Mouse (Mus musculus): ENCODE measurements around the gene Gpbp1.

DNA sequence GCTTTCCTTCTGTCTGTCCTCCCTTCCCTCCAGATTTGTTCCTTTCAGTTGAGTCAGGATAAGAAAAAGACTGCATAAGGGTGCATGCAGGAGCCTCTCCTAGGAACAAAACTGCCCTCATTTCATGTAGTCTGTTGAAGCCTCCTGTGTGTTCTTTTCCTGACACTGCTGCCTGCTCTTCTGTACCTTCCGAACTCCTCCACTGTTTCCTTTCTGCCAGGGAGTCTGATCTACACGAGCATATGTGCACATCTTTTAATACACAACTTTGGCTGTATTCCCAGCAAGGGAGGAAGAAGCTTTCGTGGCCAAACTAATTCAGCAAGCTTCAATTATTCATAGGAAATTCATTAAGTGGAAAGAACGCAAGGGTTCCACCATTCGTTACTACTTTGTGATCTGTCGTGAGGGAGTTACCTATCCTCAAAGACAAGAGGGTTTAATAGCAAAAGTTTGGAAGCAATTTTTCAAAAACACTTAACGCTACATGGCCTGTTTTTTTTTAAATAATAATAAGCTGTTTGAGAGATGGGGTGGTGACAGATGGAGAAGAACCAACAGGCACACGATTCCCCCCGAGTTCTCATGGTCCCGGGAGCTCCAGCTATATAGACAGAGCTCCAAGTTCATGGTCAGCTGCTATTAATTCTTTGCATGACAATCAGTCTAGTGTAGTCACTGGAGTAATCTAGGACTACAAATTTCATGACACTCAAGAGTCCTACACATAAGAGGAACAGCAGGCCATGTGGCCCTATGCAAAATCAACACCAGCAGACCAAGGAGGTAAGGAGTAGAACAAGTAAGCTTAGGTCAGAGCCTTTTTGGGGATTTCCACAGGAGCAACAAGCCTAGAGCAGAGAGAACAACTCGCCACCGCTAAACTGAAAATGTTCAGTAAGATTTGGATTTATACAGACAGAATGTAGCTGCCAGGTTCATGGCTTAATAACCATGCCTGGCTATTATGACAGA, 105.6 kb downstream of the Gpbp1 start:
- TF ChIP-seq GATA1 (IDR thresholded peaks at IDR 0.05; ENCODE audit: low read depth, low read length) (no peak), CHD2 (IDR thresholded peaks at IDR 0.05; ENCODE audit: low read length) (no peak)
